Mouse (Mus musculus) thymus, postnatal 14 days (tissue): ENCODE results near the gene Atp6v1f.

Experiments used
- DNase-seq: peaks from one replicate; pipeline ENCODE4 v3.0.0; 2021

Atp6v1f gene

GRCm38 (mm10) chr6:29463388-29463787, 4.1 kb upstream of the Atp6v1f start:
- no peak for DNase-seq

- no peak for DNase-seq
Observed at GRCm38 (mm10) chr6:29468851-29469250, 1.3 kb downstream of the Atp6v1f start.

- DNase-seq = no peak
Observed at GRCm38 (mm10) chr6:29471137-29471536, 3.6 kb downstream of the Atp6v1f start, which contains the start of gene Atp6v1fnb. Gene Atp6v1fnb (plus strand): TSS chr6:29471437.

- peak; percentile 89 for DNase-seq
Observed at GRCm38 (mm10) chr6:29473941-29474691, 6.6 kb downstream of the Atp6v1f start.

- no peak for DNase-seq
Observed at GRCm38 (mm10) chr6:29474736-29475135, 7.2 kb downstream of the Atp6v1f start.

- no peak for DNase-seq
Observed at GRCm38 (mm10) chr6:29482691-29483090, 15.2 kb downstream of the Atp6v1f start.

- peak; percentile 85 for DNase-seq
Observed at GRCm38 (mm10) chr6:29484716-29485559, 17.4 kb downstream of the Atp6v1f start.

GRCm38 (mm10) chr6:29485951-29486350, 18.4 kb downstream of the Atp6v1f start:
- no peak for DNase-seq

GRCm38 (mm10) chr6:29494101-29494500, 26.6 kb downstream of the Atp6v1f start:
- DNase-seq = no peak

GRCm38 (mm10) chr6:29496270-29496669, 28.8 kb downstream of the Atp6v1f start:
- DNase-seq = no peak

GRCm38 (mm10) chr6:29497791-29498190, 30.3 kb downstream of the Atp6v1f start:
- no peak for DNase-seq

- no peak for DNase-seq
Observed at GRCm38 (mm10) chr6:29500177-29500576, 32.7 kb downstream of the Atp6v1f start.

- DNase-seq = no peak
Observed at GRCm38 (mm10) chr6:29500810-29501209, 33.3 kb downstream of the Atp6v1f start.

GRCm38 (mm10) chr6:29501599-29501998, 34.1 kb downstream of the Atp6v1f start:
- no peak for DNase-seq

- peak; percentile 27 for DNase-seq
Observed at GRCm38 (mm10) chr6:29505493-29505892, 38.0 kb downstream of the Atp6v1f start.

- no peak for DNase-seq
Observed at GRCm38 (mm10) chr6:29506834-29507233, 39.3 kb downstream of the Atp6v1f start.

GRCm38 (mm10) chr6:29507447-29508309, 40.2 kb downstream of the Atp6v1f start, which contains the start of gene Kcp:
Gene Kcp (minus strand): TSS chr6:29507952.
- no peak for DNase-seq

GRCm38 (mm10) chr6:29509086-29509485, 41.6 kb downstream of the Atp6v1f start:
- no peak for DNase-seq

- DNase-seq = peak; percentile 35
Observed at GRCm38 (mm10) chr6:29513284-29513683, 45.8 kb downstream of the Atp6v1f start.

GRCm38 (mm10) chr6:29517139-29517538, 49.6 kb downstream of the Atp6v1f start:
- peak; percentile 78 for DNase-seq
